Mouse (Mus musculus) embryonic facial prominence, embryonic 14.5 days (tissue): ENCODE data around the gene Ppp1cc. TPM values are rescaled to one million over a fixed set of nuclear protein-coding genes. Genes with fewer than 3 reads are reported as not detected.

Experiments
- ATAC-seq: fragments of 200-750 bp; cut with Nextera tagmentation; 2 replicates; pipeline ENCODE4 v1.8.0; 2017; ENCODE audit warnings: low read depth, moderate number of reproducible peaks, moderate TSS enrichment
- DNase-seq: peaks from one replicate; pipeline ENCODE4 v3.0.0-alpha.2; 2015; ENCODE audit warnings: low spot score
- H3K27ac ChIP-seq: fragments of 300-500 bp; sonication (generic); replicated peaks from 2 replicates; pipeline ENCODE4 v1.5.1; 2014; ENCODE audit warnings: low read depth, mild to moderate bottlenecking, low read length, moderate library complexity
- H3K27me3 ChIP-seq: fragments of 300-500 bp; sonication (generic); replicated peaks from 2 replicates; pipeline ENCODE4 v1.6.1; 2014; ENCODE audit warnings: low read length; ENCODE audit not compliant: control insufficient read depth, insufficient read depth
- H3K36me3 ChIP-seq: fragments of 300-500 bp; sonication (generic); 2 replicates; pipeline ENCODE4 v1.6.1; 2014; ENCODE audit warnings: low read length, mixed read lengths; ENCODE audit not compliant: control insufficient read depth, insufficient read depth
- H3K4me1 ChIP-seq: fragments of 300-500 bp; sonication (generic); 2 replicates; pipeline ENCODE4 v1.6.1; 2014; ENCODE audit warnings: antibody characterized with exemption, low read length; ENCODE audit not compliant: control insufficient read depth, insufficient read depth
- H3K4me2 ChIP-seq: fragments of 300-500 bp; sonication (generic); 2 replicates; pipeline ENCODE4 v1.6.1; 2014; ENCODE audit warnings: low read depth, mild to moderate bottlenecking, low read length, moderate library complexity, mixed read lengths
- H3K4me3 ChIP-seq: fragments of 300-500 bp; sonication (generic); 2 replicates; pipeline ENCODE4 v1.5.1; 2014; ENCODE audit warnings: low read depth, mild to moderate bottlenecking, low read length
- H3K9ac ChIP-seq: fragments of 300-500 bp; sonication (generic); 2 replicates; pipeline ENCODE4 v1.6.1; 2014; ENCODE audit warnings: low read depth, mild to moderate bottlenecking, low read length, moderate library complexity, mixed read lengths
- H3K9me3 ChIP-seq: fragments of 300-500 bp; sonication (generic); 2 replicates; pipeline ENCODE4 v1.6.1; 2016; ENCODE audit warnings: low read length; ENCODE audit not compliant: control insufficient read depth
- WGBS: fragments of 180-500 bp; shearing (Covaris S2); extraction: QIAGEN DNeasy Blood & Tissue Kit; methylation state at CpG from one replicate; pipeline ENCODE4 v1.1.7; 2014; 5-methylcytosine and 5-hydroxymethylcytosine counted together
- polyA plus RNA-seq: library from polyadenylated mRNA; unstranded; fragments of >200 nt; fragmentation: Nextera tagmentation; extraction: Ambion mirVana; gene quantifications from 2 replicates; pipeline ENCODE4 v1.2.1, GENCODE M21; 2014

Ppp1cc gene
- 222 and 231 TPM in 2 replicates for polyA plus RNA-seq

DNA sequence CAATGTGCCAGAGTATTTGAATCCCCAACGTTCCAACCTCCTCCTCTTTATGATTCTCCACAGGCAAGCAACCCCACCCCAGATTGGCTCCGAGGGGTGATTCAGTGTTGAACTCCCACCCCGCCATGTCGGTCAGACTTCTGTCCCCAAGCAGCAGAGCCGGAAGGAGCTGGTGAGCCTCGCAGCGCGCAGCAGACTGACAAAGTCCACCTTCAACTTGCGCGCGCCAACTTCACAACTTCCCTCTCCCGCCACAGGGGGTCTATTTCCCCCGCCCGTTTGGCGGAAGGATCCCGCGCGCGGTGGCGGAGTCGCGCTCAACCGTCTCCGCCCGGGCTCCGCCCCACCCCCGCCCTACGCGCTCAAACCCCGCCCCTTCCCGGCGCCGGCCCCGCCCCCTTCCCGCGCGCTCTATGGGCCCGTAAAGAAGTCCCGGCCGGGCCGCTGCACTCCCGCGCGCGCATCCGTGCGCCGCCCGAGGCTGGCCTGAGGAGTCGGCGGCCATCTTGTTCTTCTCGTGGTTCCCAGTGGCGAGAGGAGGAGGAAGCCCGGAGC is at the start of gene Ppp1cc:
Gene Ppp1cc, plus strand, starts transcription at position 452 of the 555 bp plus-strand sequence.
- DNase-seq (peak; percentile 96), ATAC-seq (peak; percentile 94)
- Histone ChIP-seq H3K9me3 (no peaks in the 10 kb centered on the region), H3K4me1 (peaks cover 31% of the 10 kb centered on the region), H3K36me3 (peaks cover 23% of the 10 kb centered on the region), H3K27ac (peak within 1 kb of the TSS; percentile 82), H3K9ac (peak within 1 kb of the TSS; percentile 88), H3K27me3 (no peaks in the 10 kb centered on the region), H3K4me3 (peak within 1 kb of the TSS; percentile 82), H3K4me2 (peak within 1 kb of the TSS; percentile 56)
- WGBS, result under 1% methylated on average over 31 of the region's 54 CpGs

GRCm38 (mm10) chr5:122109325-122110060 is 48.6 kb upstream of the Ppp1cc start:
- no peaks in the 10 kb centered on the region for H3K27me3 ChIP-seq
- ATAC-seq, result no peak
- no peak overlapping the region for H3K27ac ChIP-seq
- 49% methylated on average over 16 of the region's 16 CpGs for WGBS
- H3K4me3 ChIP-seq, result no peak overlapping the region
- no peak overlapping the region for H3K9ac ChIP-seq
- H3K36me3 ChIP-seq, result no peaks in the 10 kb centered on the region
- no peaks in the 10 kb centered on the region for H3K4me1 ChIP-seq
- DNase-seq, result no peak
- no peaks in the 10 kb centered on the region for H3K9me3 ChIP-seq
- H3K4me2 ChIP-seq, result no peak overlapping the region

DNA sequence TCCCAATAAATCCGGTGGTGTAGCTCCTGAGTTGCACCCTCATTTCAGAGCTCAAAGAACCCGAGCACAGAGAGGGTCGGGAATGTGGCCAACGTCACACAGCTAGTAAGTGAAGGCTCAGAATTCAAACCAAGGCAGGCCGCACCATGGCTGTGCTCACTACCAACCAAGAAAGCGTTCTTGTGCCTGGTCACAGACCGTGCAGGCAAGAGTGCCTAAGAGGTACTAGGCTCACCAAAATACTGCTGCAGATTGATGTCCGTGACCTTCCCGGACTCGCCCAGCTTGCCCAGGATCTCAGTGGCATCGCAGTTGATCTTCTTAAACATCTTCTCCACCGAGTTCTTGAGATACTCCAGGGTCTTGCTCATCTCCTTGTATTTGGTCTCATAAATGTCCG is 47.5 kb upstream of the Ppp1cc start:
- no peaks in the 10 kb centered on the region for H3K9me3 ChIP-seq
- no peak for DNase-seq
- WGBS, result 91% methylated on average over 13 of the region's 13 CpGs
- ATAC-seq, result no peak
- H3K27me3 ChIP-seq, result no peaks in the 10 kb centered on the region
- H3K9ac ChIP-seq, result no peak overlapping the region
- no peaks in the 10 kb centered on the region for H3K36me3 ChIP-seq
- no peaks in the 10 kb centered on the region for H3K4me1 ChIP-seq
- no peak overlapping the region for H3K4me3 ChIP-seq
- H3K27ac ChIP-seq, result no peak overlapping the region
- no peak overlapping the region for H3K4me2 ChIP-seq

- ATAC-seq, result no peak
- Histone ChIP-seq H3K36me3 (no peaks in the 10 kb centered on the region), H3K4me2 (peak overlapping the region; percentile 18; the same call in 1 of the 2 replicates), H3K27me3 (no peaks in the 10 kb centered on the region), H3K27ac (no peak overlapping the region), H3K4me3 (no peak overlapping the region), H3K9ac (no peak overlapping the region), H3K4me1 (no peaks in the 10 kb centered on the region), H3K9me3 (no peaks in the 10 kb centered on the region)
- WGBS, result 68% methylated on average over 26 of the region's 26 CpGs
- DNase-seq, result no peak
Observed at GRCm38 (mm10) chr5:122111091-122111932, 46.8 kb upstream of the Ppp1cc start.

GRCm38 (mm10) chr5:122111933-122112248 is 46.2 kb upstream of the Ppp1cc start:
- H3K27me3 ChIP-seq, result no peaks in the 10 kb centered on the region
- H3K4me3 ChIP-seq, result no peak overlapping the region
- H3K36me3 ChIP-seq, result no peaks in the 10 kb centered on the region
- H3K9ac ChIP-seq, result no peak overlapping the region
- DNase-seq, result no peak
- H3K4me2 ChIP-seq, result no peak overlapping the region
- 48% methylated on average over 4 of the region's 4 CpGs for WGBS
- H3K9me3 ChIP-seq, result no peaks in the 10 kb centered on the region
- H3K4me1 ChIP-seq, result no peaks in the 10 kb centered on the region
- ATAC-seq, result no peak
- no peak overlapping the region for H3K27ac ChIP-seq

DNA sequence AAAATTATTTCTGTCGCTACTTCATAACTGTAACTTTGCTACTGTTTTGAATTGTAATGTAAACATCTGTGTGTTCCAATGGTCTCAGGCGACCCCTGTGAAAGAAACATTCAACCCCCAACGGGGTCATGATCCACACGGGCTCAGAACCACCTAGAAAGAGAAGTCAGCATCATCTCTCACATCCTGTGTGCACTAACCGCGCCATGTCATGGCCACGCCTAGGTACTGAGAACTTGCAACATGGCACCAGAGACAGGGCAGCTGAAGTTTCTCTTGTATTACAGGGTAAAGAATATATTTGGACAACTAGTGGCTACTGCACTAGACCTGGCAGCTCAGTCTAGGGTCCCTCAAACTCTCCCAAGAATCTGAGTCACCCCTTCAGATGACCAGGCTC is 44.6 kb upstream of the Ppp1cc start:
- DNase-seq (no peak), ATAC-seq (no peak)
- no peaks in the 10 kb centered on the region for H3K9me3 ChIP-seq
- H3K36me3 ChIP-seq, result no peaks in the 10 kb centered on the region
- H3K4me3 ChIP-seq, result no peak overlapping the region
- H3K27ac ChIP-seq, result no peak overlapping the region
- no peaks in the 10 kb centered on the region for H3K4me1 ChIP-seq
- H3K4me2 ChIP-seq, result no peak overlapping the region
- WGBS, result 66% methylated on average over 7 of the region's 7 CpGs
- H3K9ac ChIP-seq, result no peak overlapping the region
- no peaks in the 10 kb centered on the region for H3K27me3 ChIP-seq

- no peak overlapping the region for H3K27ac ChIP-seq
- DNase-seq (no peak), ATAC-seq (peak; percentile 41)
- H3K4me3 ChIP-seq, result no peak overlapping the region
- 0% methylated on average over 2 of the region's 2 CpGs for WGBS
- no peaks in the 10 kb centered on the region for H3K4me1 ChIP-seq
- H3K27me3 ChIP-seq, result no peaks in the 10 kb centered on the region
- no peak overlapping the region for H3K4me2 ChIP-seq
- H3K36me3 ChIP-seq, result no peaks in the 10 kb centered on the region
- H3K9me3 ChIP-seq, result no peaks in the 10 kb centered on the region
- H3K9ac ChIP-seq, result no peak overlapping the region
Observed at GRCm38 (mm10) chr5:122114176-122114575, 43.9 kb upstream of the Ppp1cc start.

GRCm38 (mm10) chr5:122115266-122115763 is 42.8 kb upstream of the Ppp1cc start:
- Histone ChIP-seq H3K36me3 (no peaks in the 10 kb centered on the region), H3K9me3 (no peaks in the 10 kb centered on the region), H3K9ac (no peak overlapping the region), H3K4me1 (no peaks in the 10 kb centered on the region), H3K27me3 (no peaks in the 10 kb centered on the region), H3K4me2 (no peak overlapping the region), H3K27ac (no peak overlapping the region), H3K4me3 (no peak overlapping the region)
- DNase-seq (no peak), ATAC-seq (no peak)
- WGBS, result 92% methylated on average over 9 of the region's 9 CpGs
